Mouse (Mus musculus) spleen, adult 2 months (tissue): ENCODE measurements around the gene Armc6.

Experiments used
- CTCF ChIP-seq: fragments of 200-500 bp; IDR thresholded peaks from 2 replicates; pipeline ENCODE4 v1.5.1; 2011; ENCODE audit warnings: mild to moderate bottlenecking, inconsistent platforms; ENCODE audit not compliant: insufficient read depth, insufficient read length, insufficient replicate concordance; ENCODE audit errors: extremely low read depth
- POLR2A ChIP-seq: fragments of 200-500 bp; IDR thresholded peaks from 2 replicates; pipeline ENCODE4 v1.6.1; 2011; ENCODE audit warnings: low read depth, low read length, inconsistent platforms

GRCm38 (mm10) chr8:70254628-70255027, 20.4 kb upstream of the Armc6 start:
- TF ChIP-seq CTCF (no peak), POLR2A (no peak)
